Mouse (Mus musculus): ENCODE results near the gene Herc1.

DNA sequence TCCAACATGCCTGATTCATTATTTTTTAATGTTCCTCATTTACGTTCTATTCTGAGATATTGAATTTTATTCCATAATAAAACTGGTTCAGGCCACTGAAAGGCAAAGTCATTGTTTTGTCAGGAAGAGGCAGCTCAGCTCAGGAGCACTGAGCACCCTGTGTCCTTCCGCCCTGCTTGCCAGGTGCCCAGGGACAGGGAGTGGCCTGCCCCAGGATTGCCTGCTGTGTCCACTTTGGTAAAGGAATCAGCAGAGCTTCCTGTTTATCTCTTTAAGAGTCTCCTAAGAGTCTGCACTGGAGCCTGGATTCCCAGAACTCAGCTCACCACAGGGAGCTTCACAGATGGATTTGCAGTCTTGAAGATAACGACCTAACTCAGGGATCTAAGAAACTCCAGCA lies 38.8 kb upstream of the Herc1 start:
- TF ChIP-seq POLR2A (IDR thresholded peaks at IDR 0.05; ENCODE audit: low read depth, low read length), result no peak
- TF ChIP-seq CTCF (IDR thresholded peaks at IDR 0.05; ENCODE audit: extremely low read depth, insufficient read depth, insufficient read length, insufficient replicate concordance), result no peak
